Mouse (Mus musculus) layer of hippocampus, adult 9-10 months (tissue): ENCODE measurements around the gene Ticam1.
A peak's percentile ranks its signal among the peaks of the same experiment; 100 is the strongest.

Source experiments
- DNase-seq: peaks from one replicate; pipeline ENCODE4 v3.0.0; 2022; ENCODE audit warnings: low spot score

Ticam1 gene

GRCm38 (mm10) chr17:56276643-56277566, at the start of gene Ticam1:
Gene Ticam1, minus strand, starts transcription at chr17:56276786.
- DNase-seq, result peak; percentile 72

- DNase-seq, result peak; percentile 96
Measured at GRCm38 (mm10) chr17:56325450-56326152, 49.0 kb upstream of the Ticam1 start, which contains the start of gene Kdm4b. Gene Kdm4b, plus strand, starts transcription at chr17:56326062.

GRCm38 (mm10) chr17:56324419-56324818, 47.8 kb upstream of the Ticam1 start:
- DNase-seq, result no peak

GRCm38 (mm10) chr17:56309191-56309945, 32.8 kb upstream of the Ticam1 start:
- DNase-seq, result no peak

- DNase-seq, result no peak
Measured at GRCm38 (mm10) chr17:56308088-56308487, 31.5 kb upstream of the Ticam1 start.

- DNase-seq, result no peak
Measured at GRCm38 (mm10) chr17:56305826-56306225, 29.2 kb upstream of the Ticam1 start.

- no peak for DNase-seq
Measured at GRCm38 (mm10) chr17:56305156-56305555, 28.6 kb upstream of the Ticam1 start.

GRCm38 (mm10) chr17:56304718-56305117, 28.1 kb upstream of the Ticam1 start:
- DNase-seq, result no peak

GRCm38 (mm10) chr17:56303847-56304586, 27.4 kb upstream of the Ticam1 start:
- DNase-seq, result peak; percentile 70

- DNase-seq, result no peak
Measured at GRCm38 (mm10) chr17:56303160-56303846, 26.7 kb upstream of the Ticam1 start, which contains the start of gene Uhrf1. Gene Uhrf1, plus strand, starts transcription at chr17:56303321.

- no peak for DNase-seq
Measured at GRCm38 (mm10) chr17:56302363-56302996, 25.9 kb upstream of the Ticam1 start.

GRCm38 (mm10) chr17:56300186-56300585, 23.6 kb upstream of the Ticam1 start, which contains the start of gene Arrdc5:
Gene Arrdc5, minus strand, starts transcription at chr17:56300286.
- DNase-seq, result no peak

- DNase-seq, result no peak
Measured at GRCm38 (mm10) chr17:56298238-56298637, 21.7 kb upstream of the Ticam1 start.

GRCm38 (mm10) chr17:56296201-56296600, 19.6 kb upstream of the Ticam1 start:
- DNase-seq, result no peak

GRCm38 (mm10) chr17:56294241-56294640, 17.7 kb upstream of the Ticam1 start:
- no peak for DNase-seq

- no peak for DNase-seq
Measured at GRCm38 (mm10) chr17:56293291-56293690, 16.7 kb upstream of the Ticam1 start.

- DNase-seq, result no peak
Measured at GRCm38 (mm10) chr17:56292531-56293222, 16.1 kb upstream of the Ticam1 start, which contains the start of gene Plin3. Gene Plin3, minus strand, starts transcription at chr17:56292873.

GRCm38 (mm10) chr17:56291826-56292475, 15.4 kb upstream of the Ticam1 start:
- no peak for DNase-seq

GRCm38 (mm10) chr17:56291171-56291511, 14.6 kb upstream of the Ticam1 start:
- DNase-seq, result peak; percentile 59
